Mouse (Mus musculus): ENCODE measurements around the gene Kat5.

Kat5 gene

GRCm38 (mm10) chr19:5638416-5639005, 28.5 kb upstream of the Kat5 start:
- TF ChIP-seq GATA4 (IDR thresholded peaks at IDR 0.05; ENCODE audit: insufficient replicate concordance, low read length) = no peak

GRCm38 (mm10) chr19:5637069-5638047, 27.3 kb upstream of the Kat5 start, which contains the start of gene Rela:
TSS of gene Rela (plus strand) at chr19:5637483.
- TF ChIP-seq GATA4 (IDR thresholded peaks at IDR 0.05; ENCODE audit: insufficient replicate concordance, low read length) = no peak; the same call in 1 of the 2 replicates

DNA sequence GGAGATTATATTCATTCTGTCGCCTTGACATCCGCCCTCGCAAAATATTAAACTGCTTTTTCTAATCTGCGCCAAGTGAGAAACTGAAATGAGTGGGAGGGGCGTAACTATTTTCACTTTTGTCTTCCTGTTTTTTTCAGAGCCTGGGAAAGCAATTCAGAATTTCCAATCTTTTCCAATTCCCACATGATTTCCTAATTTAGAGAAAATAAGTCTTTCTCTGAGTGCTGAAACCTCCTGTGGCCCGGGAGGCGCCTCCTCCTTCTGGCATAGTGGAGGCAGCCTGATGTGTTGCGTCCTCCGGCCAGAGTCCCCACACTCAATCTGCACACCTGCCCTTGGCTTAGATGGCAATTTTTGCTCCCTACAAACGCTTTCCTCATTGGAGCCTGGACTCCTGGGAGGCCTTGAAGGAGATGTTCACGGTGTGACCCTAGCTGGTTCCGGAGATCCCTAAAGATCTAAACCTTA, 26.6 kb upstream of the Kat5 start:
- TF ChIP-seq GATA4 (IDR thresholded peaks at IDR 0.05; ENCODE audit: insufficient replicate concordance, low read length) = no peak; the same call in 1 of the 2 replicates

GRCm38 (mm10) chr19:5636036-5636570, 26.1 kb upstream of the Kat5 start:
- no peak for TF ChIP-seq GATA4 (IDR thresholded peaks at IDR 0.05; ENCODE audit: insufficient replicate concordance, low read length)

DNA sequence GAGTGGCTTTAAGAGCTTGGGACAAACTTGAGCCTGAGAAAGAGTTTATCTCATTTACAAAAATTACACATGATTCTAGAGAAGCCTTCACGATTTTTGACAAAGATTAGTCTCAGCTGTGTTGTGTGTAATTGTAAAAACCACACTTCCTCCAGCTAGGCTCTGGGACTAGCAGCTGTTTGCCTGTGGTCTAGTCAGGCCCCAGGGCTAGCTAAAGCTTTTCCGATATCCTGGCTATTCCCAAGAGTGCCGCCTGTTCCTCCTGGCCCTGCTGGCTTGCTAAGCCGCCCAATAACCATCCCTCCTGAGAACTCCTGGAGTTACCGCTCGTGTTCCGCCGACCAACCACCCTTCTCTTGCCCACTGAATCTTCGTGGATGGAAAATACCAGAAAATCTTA, 22.1 kb upstream of the Kat5 start:
- TF ChIP-seq GATA4 (IDR thresholded peaks at IDR 0.05; ENCODE audit: insufficient replicate concordance, low read length) = no peak

DNA sequence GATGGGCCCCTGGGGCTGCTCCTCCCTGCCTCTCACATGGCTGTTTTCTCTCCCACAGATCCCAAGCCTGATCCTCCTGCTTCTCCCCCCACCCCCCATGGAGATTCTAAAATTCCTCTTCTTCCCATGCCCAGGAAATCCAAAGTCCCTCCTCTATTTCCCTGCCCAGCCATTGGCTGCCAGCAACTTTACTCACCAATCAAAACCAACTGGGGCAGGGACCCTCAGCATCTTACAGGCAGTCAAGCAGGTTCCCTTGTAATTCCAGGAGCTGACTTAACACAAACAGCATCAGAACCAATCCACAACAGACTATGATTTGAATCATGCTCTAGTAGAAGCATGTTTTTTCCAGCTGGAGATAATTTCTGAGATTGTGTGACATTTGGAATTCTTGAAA, 19.9 kb upstream of the Kat5 start:
- no peak for TF ChIP-seq GATA4 (IDR thresholded peaks at IDR 0.05; ENCODE audit: insufficient replicate concordance, low read length)

DNA sequence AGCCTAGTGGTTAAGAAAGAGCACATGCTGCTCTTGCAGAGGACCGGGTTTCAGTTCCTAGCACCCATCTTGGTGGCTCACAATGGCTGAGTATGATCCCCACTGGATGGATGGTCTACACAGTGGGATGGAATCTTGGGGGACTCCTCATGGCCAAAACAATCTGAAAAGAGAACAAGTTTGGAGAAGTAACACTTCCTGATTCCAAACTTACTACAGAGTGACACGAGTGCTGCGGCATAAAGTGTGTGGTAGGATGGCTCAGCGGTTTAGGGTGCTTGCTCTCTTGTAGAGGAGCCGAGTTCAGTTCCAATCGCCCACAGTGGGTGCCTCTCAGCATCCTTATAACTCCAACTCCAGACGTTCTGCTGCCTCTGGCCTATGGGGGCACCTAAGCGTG, 15.3 kb upstream of the Kat5 start:
- TF ChIP-seq GATA4 (IDR thresholded peaks at IDR 0.05; ENCODE audit: insufficient replicate concordance, low read length) = no peak

GRCm38 (mm10) chr19:5621884-5622283, 11.8 kb upstream of the Kat5 start:
- no peak for TF ChIP-seq GATA4 (IDR thresholded peaks at IDR 0.05; ENCODE audit: insufficient replicate concordance, low read length)

DNA sequence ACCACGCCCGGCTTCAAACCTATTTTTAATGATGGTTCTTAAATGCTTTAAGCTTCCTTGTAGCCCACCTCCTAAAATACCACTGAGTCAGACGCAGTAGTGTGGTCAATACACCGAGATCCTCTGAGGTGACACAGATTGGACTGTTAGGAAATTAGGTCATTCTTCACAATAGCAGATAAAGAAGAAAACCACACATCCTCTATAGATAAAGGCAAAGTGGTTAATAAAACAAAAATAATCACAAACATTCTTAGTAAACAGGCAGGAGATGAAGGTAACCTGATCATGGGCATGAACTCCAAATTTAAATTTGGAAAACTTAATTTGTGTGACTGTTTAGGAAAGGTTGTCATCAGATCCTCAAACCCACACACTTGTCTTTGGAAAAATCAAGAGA, 10.0 kb upstream of the Kat5 start:
- TF ChIP-seq GATA4 (IDR thresholded peaks at IDR 0.05; ENCODE audit: insufficient replicate concordance, low read length) = no peak

DNA sequence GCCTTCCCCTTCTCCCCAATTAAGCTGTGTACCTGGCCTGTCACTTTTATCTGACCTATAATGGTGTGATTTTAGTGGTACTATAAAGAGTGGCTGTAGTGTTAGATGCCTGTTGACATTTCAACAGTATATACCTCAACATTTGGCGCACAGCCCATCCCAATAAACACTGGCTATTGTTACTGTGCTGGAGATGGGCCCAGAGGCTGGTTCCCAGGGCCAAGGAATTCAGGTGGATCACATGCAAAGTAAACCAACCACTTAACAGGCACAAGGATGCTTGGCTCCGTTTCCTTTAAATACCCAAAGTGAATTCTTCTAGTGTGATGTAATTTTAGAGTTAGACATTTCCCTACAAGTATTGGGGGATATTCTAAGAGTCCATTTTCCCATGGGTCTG, 4.9 kb upstream of the Kat5 start:
- no peak for TF ChIP-seq GATA4 (IDR thresholded peaks at IDR 0.05; ENCODE audit: insufficient replicate concordance, low read length)

- no peak for TF ChIP-seq GATA4 (IDR thresholded peaks at IDR 0.05; ENCODE audit: insufficient replicate concordance, low read length)
These were observed 2.9 kb upstream of the Kat5 start for GRCm38 (mm10) chr19:5612762-5613411.

DNA sequence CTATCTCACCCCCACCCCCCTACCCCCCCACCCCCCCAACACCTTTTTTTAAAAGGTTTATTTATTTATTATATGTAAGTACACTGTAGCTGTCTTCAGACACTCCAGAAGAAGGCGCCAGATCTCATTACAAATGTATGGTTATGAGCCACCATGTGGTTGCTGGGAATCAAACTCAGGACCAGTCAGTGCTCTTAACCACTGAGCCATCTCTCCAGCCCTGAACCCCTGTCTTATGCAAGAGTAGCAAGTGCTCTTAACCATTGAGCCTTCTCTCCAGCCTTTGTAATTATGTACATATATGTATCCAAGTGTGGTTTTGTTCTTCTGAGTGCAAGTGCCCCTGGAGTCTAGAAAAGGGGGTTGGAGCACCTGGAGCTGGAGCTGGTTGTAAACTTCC, 1.9 kb upstream of the Kat5 start:
- TF ChIP-seq GATA4 (IDR thresholded peaks at IDR 0.05; ENCODE audit: insufficient replicate concordance, low read length) = no peak

DNA sequence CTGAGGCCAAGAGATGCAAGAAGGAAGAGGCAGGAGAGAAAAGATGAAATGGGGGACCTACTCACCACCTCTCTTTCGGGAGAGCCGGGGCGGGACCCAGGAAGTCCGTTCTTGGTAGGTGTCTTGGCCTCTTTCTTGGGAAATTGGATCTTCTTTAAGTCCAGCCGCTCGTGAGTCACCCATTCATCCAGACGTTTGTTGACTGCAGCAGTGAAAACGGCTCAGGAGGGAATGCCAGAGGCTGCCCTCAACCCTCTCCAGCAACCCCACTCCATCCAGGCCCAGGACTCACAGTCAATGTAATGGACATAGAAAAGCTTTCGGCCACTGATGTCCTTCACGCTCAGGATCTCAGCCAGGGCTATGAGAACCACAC, 878 bp downstream of the Kat5 start:
- no peak for TF ChIP-seq GATA4 (IDR thresholded peaks at IDR 0.05; ENCODE audit: insufficient replicate concordance, low read length)

GRCm38 (mm10) chr19:5608707-5609106, 1.3 kb downstream of the Kat5 start:
- TF ChIP-seq GATA4 (IDR thresholded peaks at IDR 0.05; ENCODE audit: insufficient replicate concordance, low read length) = no peak

DNA sequence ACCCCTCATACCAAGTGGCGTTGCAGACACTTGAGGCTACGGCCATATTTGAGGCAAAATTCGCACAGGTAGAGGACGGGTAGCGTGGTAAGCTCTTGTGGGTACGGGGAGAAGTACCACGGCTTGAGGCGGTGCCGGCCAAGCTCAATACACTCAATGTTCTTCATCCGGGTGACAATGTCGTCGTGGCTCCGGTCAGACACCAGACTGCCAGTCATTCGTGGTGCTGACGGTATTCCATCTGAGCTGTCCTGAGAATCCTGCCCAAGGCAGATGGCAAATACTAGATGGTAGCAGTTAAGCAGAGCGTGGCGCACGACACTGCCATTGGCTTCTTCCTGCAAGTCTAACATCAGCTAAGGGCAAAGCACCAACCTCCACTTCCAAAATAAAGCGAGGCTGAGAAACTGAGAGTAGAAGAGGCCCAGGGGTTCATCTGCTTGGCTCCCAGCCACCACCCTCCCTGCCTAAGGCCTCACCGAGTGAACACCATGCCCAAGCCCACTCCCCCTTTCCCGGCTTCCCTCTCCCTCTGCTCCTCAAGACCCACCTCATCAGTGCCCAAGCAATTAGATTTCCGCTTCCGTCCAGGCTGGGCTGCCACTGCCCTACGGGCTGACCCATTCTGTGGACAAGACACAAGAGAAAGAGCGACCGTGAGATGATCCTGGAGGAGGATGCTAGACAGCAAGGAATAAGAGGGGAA, 2.2 kb downstream of the Kat5 start:
- TF ChIP-seq GATA4 (IDR thresholded peaks at IDR 0.05; ENCODE audit: insufficient replicate concordance, low read length) = no peak
